Mouse (Mus musculus): ENCODE results near the gene Ccdc137.
A peak's percentile ranks its signal among the peaks of the same experiment; 100 is the strongest.
"Not testable (repeated sequence)": the region's sequence is repeated elsewhere in the genome, so short reads cannot be mapped to it uniquely, and the experiment has no call there.

The Ccdc137 gene

DNA sequence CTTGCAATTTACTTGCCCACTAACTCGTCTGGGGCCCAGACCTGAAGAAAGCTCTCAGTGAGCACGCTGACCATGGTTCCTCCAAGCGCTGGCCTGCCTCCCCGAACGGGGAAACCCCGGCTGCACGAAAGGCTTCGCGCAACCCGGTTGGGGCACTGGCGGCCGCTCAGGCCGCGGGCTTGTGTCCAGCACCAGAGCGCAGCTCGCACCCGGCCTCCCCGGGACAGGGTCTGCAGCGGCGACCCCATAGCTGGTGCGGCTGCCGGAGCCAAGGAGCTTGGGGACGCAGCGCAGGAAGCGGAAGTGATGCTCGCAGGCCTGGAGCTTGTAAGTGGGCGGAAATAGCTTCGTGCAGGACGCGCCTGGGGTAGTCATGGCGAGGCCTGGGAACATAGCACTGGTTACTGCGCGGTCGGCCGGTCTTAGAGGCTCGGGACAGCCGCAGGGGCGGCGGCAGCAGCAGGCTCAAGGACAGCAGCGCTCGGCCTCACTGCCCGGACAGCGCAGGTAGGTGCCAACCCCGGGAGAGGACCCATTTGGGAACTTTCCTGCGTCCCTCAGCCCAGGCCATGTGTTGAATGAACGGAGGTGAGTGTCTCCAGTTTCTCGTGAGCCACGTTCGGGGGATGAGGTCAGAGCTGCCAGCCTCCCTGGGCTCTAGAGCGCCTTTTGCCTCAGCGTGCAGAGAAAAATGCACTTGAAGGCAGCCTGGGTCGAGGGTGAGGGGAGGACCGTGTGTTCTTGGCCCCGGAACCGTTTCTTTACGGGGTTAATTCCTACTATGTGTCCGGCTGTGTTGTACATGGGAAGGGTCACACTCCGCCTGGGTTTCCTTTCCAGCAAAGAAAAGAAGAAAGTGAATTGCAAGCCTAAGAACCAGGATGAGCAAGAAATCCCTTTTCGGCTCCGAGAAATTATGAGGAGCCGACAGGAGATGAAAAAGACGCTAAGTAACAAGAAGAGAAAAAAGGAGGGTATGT is at the start of gene Ccdc137, which contains the start of gene Oxld1:
Gene Ccdc137 (plus strand): TSS at position 344 of the 980 bp plus-strand sequence.
Gene Oxld1 (minus strand): TSS at position 297 of the 980 bp plus-strand sequence.
- DNase-seq = peak; percentile 52 to 71

DNA sequence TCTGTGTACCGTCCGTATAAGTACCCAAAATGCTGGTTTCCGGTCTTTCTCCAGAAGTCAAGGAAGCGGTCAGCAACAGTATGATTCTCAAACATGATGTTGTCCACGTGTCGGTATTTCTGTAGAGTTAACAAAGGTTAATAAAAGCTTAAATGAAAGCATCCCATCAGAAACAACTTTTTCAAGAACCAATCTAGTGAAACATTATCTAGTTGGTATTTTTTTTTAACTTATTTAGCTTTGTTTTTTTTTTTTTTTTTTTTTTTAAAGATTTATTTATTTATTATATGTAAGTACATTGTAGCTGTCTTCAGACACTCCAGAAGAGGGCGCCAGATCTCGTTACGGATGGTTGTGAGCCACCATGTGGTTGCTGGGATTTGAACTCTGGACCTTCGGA is 44.3 kb upstream of the Ccdc137 start:
- not testable (repeated sequence) for DNase-seq

DNA sequence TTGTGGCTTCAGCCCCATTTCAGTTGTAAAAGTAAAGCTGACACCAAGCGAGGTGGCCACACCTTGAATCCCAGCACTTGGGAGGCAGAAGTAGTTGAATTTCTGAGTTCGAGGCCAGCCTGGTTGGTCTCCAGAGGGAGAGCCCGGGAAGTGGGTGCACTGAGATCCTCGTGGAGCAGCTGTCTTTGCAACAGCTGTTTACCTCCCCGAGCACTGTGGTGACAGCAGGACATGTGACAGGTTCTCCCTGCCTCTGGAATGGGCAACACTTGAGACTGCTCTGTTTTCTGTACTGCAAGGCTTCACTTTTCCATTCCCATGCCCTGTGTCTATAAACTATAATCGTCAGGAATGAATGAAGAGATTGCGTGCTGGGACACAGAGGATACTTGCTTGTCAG is 40.1 kb upstream of the Ccdc137 start:
- no peak for DNase-seq

DNA sequence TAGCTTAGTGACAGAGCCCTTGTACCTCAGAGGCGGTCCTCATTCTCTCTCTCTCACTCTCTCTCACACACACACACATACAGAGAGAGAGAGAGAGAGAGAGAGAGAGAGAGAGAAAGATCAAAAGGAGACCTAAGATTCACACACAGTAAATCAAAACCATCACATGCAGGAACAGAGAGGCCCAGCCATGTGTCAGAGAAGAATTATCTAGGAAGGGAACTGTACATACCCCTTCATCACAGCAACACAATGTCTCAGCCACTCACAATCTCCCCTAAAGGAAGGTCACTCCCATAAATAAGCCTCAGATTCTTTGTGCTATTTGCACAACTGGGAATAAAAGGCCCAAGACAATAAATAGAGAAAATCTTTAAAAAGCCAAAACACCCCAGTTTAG is 39.3 kb upstream of the Ccdc137 start:
- no peak for DNase-seq

DNA sequence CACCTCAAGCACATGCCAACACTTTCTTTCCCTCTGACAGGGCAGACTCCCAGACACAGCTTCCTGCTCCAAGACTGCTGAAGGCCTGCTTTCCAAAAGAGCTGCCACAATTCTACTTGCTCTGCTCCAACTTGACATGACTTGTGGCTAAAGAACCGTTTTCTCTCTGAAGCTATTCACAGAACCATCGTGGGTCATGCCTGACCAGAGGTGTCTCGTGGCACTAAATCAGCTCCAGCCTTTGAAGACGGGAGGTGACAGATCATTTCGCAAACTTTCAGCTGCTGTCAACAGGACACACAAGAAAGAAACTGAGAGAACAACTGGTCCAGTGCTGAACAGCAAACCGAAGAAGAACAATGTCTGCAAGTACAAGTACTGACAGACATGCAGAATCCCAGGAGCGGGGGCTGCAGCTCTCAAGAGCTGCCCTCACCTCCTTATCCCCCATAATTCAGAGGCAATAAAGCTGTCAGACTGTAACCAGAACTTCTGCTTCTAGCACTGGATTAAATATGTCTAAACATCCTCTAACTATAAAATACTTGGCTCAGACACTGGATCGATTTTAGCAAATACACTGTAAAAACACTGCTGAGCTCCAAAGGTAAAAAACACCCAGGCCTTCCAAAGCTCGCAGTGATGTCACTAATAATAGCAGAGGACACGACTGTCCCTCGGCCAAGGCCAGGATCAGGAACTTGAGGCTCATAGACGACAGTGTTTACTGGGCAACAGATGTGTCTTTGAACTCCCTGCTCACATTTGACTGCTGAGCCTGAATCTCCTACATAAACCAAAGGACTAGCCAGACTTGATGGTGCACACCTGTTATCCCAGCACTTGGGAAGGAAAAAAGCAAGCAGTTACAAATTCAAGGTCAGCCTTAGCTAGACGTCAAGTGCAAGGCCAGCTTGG is 35.0 kb upstream of the Ccdc137 start:
- no peak for DNase-seq

DNA sequence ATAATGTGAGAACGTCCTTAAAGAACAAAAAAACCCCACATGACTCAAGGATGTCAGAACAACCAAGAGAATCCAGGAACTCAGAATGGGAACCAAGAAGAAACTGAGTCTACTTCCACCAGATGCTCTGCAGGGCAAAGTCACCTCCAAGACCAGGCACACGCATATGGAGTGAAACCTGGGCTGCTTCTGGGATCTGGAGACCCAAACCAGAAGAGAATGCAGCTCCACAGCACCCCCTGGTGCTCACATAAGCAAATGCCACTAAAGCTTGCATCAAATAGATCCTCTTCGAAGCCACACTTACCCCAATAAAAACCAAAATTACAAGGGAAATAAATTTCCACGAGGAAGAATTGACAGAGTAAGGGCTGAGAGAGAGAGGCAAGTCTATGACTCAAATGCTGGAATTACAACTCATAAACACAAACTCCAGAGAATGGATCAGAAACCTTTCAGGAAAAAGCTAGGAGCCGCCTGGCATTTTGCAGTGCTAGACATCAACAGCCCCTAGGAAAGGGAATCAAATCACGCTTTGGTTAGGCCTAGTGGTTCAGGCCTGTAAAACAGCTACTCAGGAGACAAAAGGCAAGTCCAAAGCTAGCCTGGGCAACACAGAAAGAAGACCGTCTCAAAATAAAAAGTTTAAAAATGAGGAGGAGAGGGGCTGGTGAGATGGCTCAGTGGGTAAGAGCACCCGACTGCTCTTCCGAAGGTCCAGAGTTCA is 34.2 kb upstream of the Ccdc137 start:
- peak; percentile 17 to 66 for DNase-seq

DNA sequence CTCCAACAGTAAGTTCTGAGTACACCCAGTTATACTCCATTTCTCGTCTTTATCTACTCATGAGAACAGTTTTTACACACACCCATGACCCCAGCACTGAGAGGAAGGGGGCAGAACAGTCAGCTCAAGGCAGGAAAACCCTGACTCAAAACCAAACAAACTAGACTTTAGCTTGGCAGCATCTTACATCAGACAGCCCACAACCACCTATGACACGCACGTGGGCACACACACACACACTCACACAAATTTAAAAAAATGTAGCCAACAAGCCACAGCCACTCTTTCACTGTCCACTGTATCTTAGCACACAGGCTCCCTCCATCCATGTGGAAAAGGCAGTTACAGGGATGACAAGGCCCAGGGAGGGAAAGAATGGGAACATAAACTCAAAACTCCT is 31.2 kb upstream of the Ccdc137 start:
- no peak for DNase-seq

DNA sequence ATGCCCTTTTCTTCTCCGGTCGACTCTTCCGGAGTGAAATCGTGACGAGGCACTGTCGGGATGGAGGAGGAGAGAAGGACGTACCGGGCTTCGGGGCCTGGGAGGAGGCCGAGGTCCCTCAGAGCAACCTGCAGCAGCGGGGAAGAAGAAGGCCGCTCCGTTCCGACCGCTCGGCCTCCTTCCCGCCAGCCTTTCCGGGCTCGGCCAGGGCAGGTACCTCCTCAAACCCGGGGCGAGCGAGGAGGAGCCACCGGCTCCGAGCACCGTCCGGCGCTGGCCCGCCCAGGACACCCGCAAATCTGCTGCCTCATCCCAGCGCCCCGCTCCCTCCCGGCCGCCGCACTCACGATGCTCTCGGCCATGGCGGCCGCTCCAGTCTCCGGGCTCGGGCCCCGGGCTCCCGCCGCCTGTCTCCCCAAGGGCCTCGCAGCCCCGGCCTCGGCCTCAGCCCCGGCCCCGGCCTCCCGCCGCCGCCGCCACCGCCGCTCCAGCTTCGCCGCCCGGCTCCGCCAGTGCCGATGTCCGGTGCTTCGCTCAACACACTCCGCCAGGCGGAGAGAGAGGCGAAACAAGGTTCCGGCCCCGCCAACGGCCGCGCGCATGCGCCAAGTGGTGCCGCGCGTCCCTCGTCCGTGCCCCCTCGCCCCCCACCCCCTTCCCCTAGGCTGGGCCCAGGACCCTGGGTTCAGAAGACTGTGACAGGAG is 20.6 kb upstream of the Ccdc137 start, which contains the start of gene Nploc4:
Gene Nploc4 (minus strand): TSS at position 557 of the 705 bp plus-strand sequence.
- peak; percentile 74 to 87 for DNase-seq

DNA sequence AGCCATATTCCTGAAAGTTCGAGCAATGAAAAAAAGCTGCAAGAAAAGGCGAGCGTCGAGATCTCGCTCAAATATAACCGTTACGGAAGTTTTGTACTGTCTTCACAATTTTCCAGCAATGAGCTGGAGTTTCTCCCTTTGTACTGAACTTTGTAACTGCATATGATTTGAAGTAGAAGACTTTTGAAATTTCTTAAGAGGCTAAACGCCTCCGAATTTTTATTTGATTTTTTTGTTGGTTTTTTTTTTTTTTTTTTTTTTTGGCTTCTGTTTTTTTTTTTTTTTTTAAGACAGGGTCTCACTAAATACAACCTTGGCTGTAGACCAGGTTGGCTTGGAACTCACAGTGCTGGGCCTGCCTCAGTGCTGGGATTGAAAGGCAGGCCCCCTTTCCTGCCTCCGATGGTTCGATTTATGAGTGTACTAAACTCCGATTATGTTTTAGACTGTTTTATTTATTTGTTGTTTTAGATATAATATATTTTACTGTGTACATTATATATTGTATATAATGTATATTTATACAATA is 20.0 kb upstream of the Ccdc137 start:
- no peak for DNase-seq

DNA sequence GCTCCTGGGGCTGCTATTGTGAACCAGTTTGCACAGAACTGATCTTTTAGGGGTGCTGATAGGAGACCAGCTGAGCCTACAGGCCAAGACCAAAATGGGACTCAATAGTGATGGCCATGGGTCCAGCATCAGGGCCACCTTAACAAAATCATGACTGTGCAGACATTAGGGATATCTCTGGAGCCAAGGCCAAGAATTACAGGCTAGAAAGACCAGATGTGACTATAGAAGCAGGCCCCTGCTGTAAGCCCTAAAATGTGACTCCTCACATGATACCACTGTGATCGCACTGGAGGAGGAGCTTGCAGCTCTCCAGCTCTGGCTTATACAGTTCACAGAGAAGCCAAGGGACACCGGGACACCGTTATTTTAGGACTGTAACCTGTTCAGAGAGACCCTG is 15.6 kb upstream of the Ccdc137 start, which contains the start of gene Tspan10:
Gene Tspan10 (plus strand): TSS at position 301 of the 400 bp plus-strand sequence.
- no peak for DNase-seq

DNA sequence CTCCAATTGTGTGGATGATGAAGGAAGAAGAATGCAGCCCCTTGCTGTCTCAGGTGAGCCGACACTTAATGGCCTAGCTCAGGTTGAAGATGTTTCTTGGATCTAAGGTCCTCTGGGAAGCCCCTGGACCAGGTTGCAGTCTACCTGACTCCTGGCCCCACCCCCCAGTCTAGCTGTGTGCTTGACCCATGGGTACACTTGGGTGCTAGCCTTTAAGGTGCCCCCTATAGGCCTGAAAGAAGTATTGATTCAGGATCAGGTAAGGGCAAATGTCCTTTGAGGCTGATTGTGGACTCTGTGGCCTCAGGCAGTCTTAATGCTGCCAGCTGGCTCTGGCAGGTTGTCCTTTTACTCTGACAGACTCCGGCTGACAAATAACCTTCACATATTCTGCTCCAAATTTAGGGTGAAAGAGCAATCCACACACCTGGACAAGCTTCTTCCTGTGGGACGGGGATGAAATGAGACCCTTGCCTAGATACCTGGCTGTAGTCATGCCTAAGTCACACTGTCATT is 15.1 kb upstream of the Ccdc137 start:
- no peak for DNase-seq

DNA sequence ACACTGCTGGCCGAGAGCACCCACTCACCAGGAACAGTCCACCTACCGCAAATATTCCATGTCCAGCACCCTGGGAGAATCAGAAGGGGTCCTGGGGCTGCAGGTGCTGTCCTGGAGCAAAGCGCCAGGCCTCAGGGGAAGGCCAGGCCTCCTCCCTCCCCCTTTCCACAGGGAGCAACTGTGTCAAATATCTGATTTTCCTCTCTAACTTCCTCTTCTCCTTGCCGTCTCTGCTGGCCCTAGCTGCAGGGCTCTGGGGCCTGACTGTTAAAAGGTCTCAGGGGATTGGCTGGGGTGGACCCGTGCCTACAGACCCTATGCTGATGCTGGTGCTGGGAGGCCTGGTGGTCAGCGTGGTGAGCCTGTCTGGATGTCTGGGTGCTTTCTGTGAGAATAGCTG is 13.8 kb upstream of the Ccdc137 start:
- no peak for DNase-seq

DNA sequence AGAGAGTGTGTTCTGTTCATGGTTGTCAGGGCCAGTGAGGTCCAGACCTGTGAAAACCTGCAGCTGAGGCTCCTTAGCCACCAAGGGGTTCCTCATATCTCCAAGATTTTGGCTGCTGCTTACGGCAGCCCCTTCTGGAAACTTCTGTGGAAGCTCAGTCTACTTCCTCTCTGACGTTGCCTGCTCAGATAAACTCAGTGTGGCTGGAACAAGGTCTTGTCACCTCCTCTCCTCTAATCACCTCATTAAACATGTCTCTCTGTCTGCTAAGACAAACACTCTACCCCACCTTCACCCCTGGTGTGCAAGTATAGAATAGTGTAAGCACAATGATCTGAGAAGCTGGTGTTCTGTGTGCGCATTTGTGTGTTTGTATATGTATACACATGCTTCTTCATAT is 12.4 kb upstream of the Ccdc137 start:
- no peak for DNase-seq

DNA sequence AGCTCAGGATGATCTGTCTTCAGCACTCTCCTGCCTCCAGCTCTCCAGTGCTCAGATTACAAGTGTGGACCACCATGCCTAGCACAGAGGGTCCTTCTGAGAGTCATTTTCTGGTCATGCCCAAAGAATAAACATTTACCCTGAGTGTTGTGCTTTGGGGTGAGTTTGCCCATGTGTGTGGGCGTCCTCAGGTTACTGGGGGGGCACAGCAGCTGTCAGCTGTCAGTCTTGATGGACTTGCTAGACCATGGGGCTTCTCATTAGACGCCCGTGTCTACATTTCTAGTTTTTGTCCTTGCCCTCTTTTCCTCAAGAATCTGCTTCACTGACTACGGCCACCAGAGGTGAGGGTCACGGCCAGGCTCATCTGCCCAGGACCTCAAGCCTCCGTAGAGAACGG is 10.7 kb upstream of the Ccdc137 start:
- no peak for DNase-seq

DNA sequence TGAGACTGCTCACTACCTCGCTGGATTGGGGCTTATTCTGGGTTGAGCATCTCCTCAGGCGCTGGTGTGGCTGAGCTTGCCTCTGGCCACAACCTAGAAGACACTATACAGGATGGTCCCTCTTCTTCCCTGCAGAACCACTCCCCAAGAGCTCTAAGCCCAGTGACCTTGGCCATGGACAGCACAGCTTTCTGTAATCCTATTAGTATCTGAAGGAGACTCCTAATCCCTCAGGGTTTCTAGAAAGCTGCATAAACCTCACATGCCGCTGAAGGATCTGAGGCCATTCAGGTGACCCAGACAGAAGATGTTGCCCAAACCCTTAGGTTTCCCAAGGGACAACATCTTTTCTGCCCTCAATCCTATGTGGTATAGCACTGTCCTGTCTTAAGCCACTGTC is 5.7 kb upstream of the Ccdc137 start:
- DNase-seq = no peak

DNA sequence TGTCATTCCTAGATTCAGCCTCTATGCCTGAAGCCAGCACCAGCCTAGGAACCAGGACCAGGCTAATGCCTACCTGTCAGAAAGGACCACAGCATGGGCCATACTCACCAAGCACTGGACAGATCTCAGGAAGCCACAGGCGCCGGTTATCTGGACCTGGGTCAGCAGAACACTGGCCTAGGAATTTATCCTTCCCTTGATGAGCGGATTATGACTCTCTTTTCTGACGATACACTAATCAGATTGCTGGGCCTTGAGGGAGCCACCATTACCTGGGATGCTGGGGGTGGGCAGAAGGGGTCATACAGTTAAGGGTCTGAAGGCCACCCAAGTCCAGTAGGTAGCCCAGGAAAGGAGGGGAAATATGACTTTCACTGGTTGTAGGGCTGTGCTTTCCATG is 4.6 kb upstream of the Ccdc137 start, which contains the start of gene Pde6g:
Gene Pde6g (minus strand): TSS at position 195 of the 400 bp plus-strand sequence.
- DNase-seq = no peak

DNA sequence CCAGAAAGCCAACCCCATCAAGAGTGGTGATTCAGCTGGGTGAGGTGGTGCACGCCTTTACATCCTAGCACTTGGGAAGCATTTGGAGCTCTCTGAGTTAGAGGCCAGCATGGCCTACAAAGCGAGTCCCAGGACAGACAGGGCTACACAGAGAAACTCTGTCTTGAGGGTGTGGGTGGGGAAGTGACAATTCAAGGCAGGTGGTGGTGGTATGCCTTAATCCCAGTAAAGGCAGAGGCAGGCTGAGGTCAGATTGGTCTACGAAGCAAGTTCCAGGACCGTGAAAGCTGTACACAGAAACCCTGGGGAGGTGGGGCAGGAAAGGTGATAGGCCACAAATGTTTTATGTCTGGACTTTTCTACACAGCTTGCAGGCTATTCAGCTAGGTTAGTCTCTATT is 3.0 kb upstream of the Ccdc137 start:
- DNase-seq = no peak

DNA sequence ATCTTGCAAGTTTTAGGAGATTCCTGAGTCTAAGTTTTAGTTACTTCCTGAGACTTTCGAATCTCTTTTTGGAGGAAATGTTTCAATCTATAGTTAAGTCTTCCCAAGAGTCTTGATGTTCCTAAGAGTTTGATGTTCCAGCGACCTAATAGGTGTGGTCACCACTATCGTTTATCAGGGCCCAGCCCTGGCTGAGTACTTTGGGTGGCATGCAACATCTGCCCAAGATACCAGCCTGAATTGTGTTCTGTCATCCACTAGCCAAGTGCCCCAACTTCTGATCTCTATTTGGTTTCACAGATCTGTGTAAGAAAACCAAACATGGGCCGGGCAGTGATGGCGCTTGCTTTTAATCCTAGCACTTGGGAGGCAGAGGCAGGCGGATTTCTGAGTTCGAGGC is 2.5 kb upstream of the Ccdc137 start:
- no peak for DNase-seq

DNA sequence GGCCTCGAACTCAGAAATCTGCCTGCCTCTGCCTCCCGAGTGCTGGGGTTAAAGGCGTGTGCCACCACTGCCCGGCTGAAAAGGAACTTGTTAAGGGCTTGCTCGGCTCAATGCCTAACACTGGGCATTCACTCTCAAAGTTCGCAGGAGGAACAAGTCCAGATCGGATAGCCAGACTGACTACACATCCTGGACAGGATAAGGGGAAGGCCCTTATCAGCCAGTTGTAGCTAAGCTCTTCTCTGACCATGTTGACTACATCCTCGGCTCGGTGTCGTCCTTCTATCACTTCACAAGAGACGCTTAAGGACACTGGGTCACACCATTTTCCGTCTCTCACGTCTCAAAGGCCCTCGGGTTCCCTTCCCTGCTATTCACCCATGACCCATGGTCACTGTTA is 545 bp upstream of the Ccdc137 start:
- DNase-seq = no peak

DNA sequence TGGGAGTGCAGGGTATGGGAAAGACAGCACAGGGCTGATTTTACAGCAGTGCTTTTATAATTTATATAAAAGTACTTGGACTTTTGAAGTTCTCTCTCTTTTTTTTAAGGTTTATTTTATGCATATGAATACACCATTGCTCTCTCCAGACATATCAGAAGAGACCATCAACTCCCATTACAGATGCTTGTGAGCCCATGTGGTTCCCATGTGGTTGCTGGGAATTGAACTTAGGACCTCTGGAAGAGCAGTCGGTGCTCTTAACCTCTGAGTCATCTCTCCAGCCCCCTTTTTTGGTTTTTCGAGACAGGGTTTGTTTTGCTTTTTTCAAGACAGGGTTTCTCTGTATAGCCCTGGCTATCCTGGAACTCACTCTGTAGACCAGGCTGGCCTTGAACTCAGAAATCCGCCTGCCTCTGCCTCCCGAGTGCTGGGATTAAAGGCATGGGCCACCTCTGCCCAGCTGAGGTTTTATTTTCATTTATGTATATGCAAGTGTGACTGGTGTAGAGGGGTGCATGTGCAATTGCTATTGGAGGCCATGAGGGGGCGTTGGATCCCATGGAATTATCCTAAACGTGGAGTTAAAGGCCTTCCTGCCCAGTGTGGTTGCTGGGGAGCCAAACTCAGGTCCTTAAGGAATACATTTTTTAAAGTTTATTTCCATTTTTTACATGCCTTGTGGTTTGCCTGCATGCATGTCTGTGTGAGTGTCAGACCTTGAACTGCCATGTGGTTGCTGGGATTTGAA is 1.1 kb downstream of the Ccdc137 start:
- DNase-seq = no peak
